Mouse (Mus musculus) spleen, adult 2 months (tissue): ENCODE measurements around the gene Ptprf.

Experiments used
- CTCF ChIP-seq: fragments of 200-500 bp; IDR thresholded peaks from 2 replicates; pipeline ENCODE4 v1.5.1; 2011; ENCODE audit warnings: mild to moderate bottlenecking, inconsistent platforms; ENCODE audit not compliant: insufficient read depth, insufficient read length, insufficient replicate concordance; ENCODE audit errors: extremely low read depth
- POLR2A ChIP-seq: fragments of 200-500 bp; IDR thresholded peaks from 2 replicates; pipeline ENCODE4 v1.6.1; 2011; ENCODE audit warnings: low read depth, low read length, inconsistent platforms

DNA sequence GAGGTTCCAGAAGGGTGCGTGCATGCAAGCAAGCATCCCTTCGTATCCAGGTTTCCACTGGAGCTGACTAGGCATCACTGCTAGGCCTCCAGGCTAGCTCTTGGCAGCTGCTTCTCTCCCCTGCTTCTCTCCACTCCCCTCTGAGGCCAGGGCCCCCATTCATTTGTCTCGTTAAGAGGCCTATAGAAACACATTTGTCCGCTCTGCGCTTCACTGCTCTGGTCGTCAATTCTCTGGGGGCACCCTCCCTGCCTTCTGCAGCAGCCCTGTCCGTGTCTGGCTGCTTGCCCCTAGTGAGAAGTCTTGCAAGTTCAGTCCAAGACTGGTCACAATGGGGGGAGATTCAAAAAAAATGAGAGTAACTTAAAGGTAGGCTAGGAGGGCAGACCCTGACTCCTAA lies 16.7 kb downstream of the Ptprf start:
- no peak for TF ChIP-seq CTCF
- TF ChIP-seq POLR2A = no peak
